Mouse (Mus musculus): ENCODE data around the gene H2-T23. TPM values are rescaled to one million over a fixed set of nuclear protein-coding genes. Genes with fewer than 3 reads are reported as not detected.

The H2-T23 gene
- polyA plus RNA-seq (2012; ENCODE audit: low replicate concordance), result 71.1 and 96.8 TPM in 2 replicates

GRCm38 (mm10) chr17:36032351-36032875 is at the start of gene H2-T23:
TSS of gene H2-T23 (minus strand) at chr17:36032855.

DNA sequence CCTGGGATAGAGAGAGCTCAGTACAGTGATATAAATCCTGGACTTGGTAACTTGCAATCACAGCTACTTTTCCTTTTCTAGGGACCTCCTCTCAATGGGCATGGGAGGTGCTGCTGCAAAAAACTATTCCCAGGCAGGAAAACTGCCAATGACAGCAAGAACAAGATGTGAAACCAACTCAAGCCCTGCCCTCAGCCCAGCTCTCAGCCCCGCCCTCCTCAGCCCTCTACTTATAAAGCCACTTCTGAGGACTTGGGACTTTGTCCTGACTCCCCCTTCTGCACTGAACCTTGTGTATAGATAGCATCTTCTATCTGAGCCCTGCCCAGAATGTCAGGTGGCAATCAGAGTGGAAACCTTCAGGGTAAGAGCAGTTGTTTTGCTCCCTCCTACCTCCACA is 25.7 kb upstream of the H2-T23 start, which contains the start of gene Gm11127:
Gm11127 (minus strand) TSS at position 10 of the 400 bp plus-strand sequence.

DNA sequence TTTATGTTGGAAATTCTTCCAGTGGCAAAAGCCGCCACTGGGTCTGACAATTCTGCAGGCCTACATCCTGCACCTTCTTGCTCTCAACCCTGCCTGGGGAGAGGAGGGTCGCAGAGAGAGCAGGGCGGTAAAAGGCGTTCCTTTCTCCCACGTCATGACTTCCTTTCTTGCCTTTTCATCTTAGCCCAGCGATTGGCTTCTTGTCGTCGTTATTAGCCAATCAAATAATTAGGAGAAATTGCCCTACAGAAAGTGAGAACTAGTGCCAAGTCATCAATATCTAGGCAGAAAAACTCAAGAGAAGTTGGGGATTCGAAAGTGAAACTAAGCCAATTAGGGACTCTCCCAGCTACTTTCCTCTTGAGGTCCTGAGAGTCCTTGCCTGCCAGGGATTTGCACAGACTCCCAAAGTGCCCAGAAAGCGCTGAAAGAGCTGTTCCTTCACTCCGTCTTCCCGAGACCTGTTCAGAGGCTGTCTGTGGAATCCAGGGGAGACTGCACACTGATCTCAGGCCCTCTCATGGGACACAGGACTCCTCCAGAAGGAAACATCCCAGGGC is 10.0 kb upstream of the H2-T23 start, which contains the start of the genes H2-T22 and Gm6034:
H2-T22 (minus strand) TSS at position 138 of the 560 bp plus-strand sequence.
Gm6034 (plus strand) TSS at position 352 of the 560 bp plus-strand sequence.

GRCm38 (mm10) chr17:36020191-36021073 is 12.2 kb downstream of the H2-T23 start, which contains the start of gene H2-T24:
TSS of gene H2-T24 (minus strand) at chr17:36020560.

Other genes starting within 250 kb of the H2-T23 start
- 13.5 and 25.1 TPM in 2 replicates for gene Ier3, start 211.2 kb downstream of the H2-T23 start, polyA plus RNA-seq (2012; ENCODE audit: low replicate concordance)
- gene Flot1, start 209.6 kb downstream of the H2-T23 start, polyA plus RNA-seq (2012; ENCODE audit: low replicate concordance), result 15.9 and 21.2 TPM in 2 replicates
- gene Tubb5, start 194.5 kb downstream of the H2-T23 start, polyA plus RNA-seq (2012; ENCODE audit: low replicate concordance), result 56.2 and 381 TPM in 2 replicates
- 7.6 and 23.3 TPM in 2 replicates for gene Mdc1, start 191.3 kb downstream of the H2-T23 start, polyA plus RNA-seq (2012; ENCODE audit: low replicate concordance)
- 6.1 and 21.0 TPM in 2 replicates for gene Nrm, start 171.5 kb downstream of the H2-T23 start, polyA plus RNA-seq (2012; ENCODE audit: low replicate concordance)
- gene Ppp1r18, start 167.3 kb downstream of the H2-T23 start, polyA plus RNA-seq (2012; ENCODE audit: low replicate concordance), result 60.9 and 104 TPM in 2 replicates
- 47.3 and 54.9 TPM in 2 replicates for gene Dhx16, start 153.0 kb downstream of the H2-T23 start, polyA plus RNA-seq (2012; ENCODE audit: low replicate concordance)
- 442 and 598 TPM in 2 replicates for gene 2310061I04Rik, start 135.4 kb downstream of the H2-T23 start, polyA plus RNA-seq (2012; ENCODE audit: low replicate concordance)
- gene Atat1, start 122.8 kb downstream of the H2-T23 start, polyA plus RNA-seq (2012; ENCODE audit: low replicate concordance), result 27.0 and 29.6 TPM in 2 replicates
- 6.0 and 7.8 TPM in 2 replicates for gene Mrps18b, start 116.5 kb downstream of the H2-T23 start, polyA plus RNA-seq (2012; ENCODE audit: low replicate concordance)
- gene Ppp1r10, start 116.4 kb downstream of the H2-T23 start, polyA plus RNA-seq (2012; ENCODE audit: low replicate concordance), result 43.9 and 58.4 TPM in 2 replicates
- gene Abcf1, start 63.1 kb downstream of the H2-T23 start, polyA plus RNA-seq (2012; ENCODE audit: low replicate concordance), result 59.2 and 180 TPM in 2 replicates
- 57.8 and 75.8 TPM in 2 replicates for gene Gnl1, start 53.0 kb downstream of the H2-T23 start, polyA plus RNA-seq (2012; ENCODE audit: low replicate concordance)
- 12.4 and 15.2 TPM in 2 replicates for gene Prr3, start 52.6 kb downstream of the H2-T23 start, polyA plus RNA-seq (2012; ENCODE audit: low replicate concordance)
- gene H2-T24, start 12.3 kb downstream of the H2-T23 start, polyA plus RNA-seq (2012; ENCODE audit: low replicate concordance), result 13.9 and 21.8 TPM in 2 replicates
- 8.8 and 13.7 TPM in 2 replicates for gene H2-T22, start 9.9 kb upstream of the H2-T23 start, polyA plus RNA-seq (2012; ENCODE audit: low replicate concordance)
- gene Gm6034, start 10.1 kb upstream of the H2-T23 start, polyA plus RNA-seq (2012; ENCODE audit: low replicate concordance), result not detected in 2 replicates
- gene Gm11127, start 25.5 kb upstream of the H2-T23 start, polyA plus RNA-seq (2012; ENCODE audit: low replicate concordance), result 39.1 and 40.3 TPM in 2 replicates
- gene Gm19684, start 88.8 kb upstream of the H2-T23 start, polyA plus RNA-seq (2012; ENCODE audit: low replicate concordance), result not detected in 2 replicates
- 0.30 TPM in 1 of 2 replicates, not detected in the other for gene Gm7030, start 96.6 kb upstream of the H2-T23 start, polyA plus RNA-seq (2012; ENCODE audit: low replicate concordance)
- gene Gm8909, start 135.7 kb upstream of the H2-T23 start, polyA plus RNA-seq (2012; ENCODE audit: low replicate concordance), result 0.54 TPM in 1 of 2 replicates, not detected in the other
- gene H2-T3, start 157.4 kb upstream of the H2-T23 start, polyA plus RNA-seq (2012; ENCODE audit: low replicate concordance), result not detected in 2 replicates
- gene Rpp21, start 225.2 kb upstream of the H2-T23 start, polyA plus RNA-seq (2012; ENCODE audit: low replicate concordance), result 59.6 and 98.6 TPM in 2 replicates
- gene Trim39, start 239.4 kb upstream of the H2-T23 start, polyA plus RNA-seq (2012; ENCODE audit: low replicate concordance), result 10.4 and 12.7 TPM in 2 replicates